19 mouse cellular contexts compared by ENCODE assay signal in genomic region chr2:37764514-37764913, GRCm38 (mm10). TPM values are rescaled to one million over a fixed set of nuclear protein-coding genes. Genes with fewer than 3 reads are reported as not detected.
A peak's percentile ranks its signal among the peaks of the same experiment; 100 is the strongest.
DNase-seq lines count a peak whose midpoint lies in the region; ATAC-seq and TF ChIP-seq lines count a peak whose summit lies in the region.
"Had no signal": no experiment of that assay in that cellular context is flagged by ENCODE, and none has a peak within 500 bp of the region (broad histone marks: within the 10 kb centered on the region; RNA-seq: fewer than 3 reads in every experiment).

No protein-coding gene starts in this region.

- no peak for ATAC-seq in heart, embryonic 14.5 days (ENCODE audit: insufficient number of reproducible peaks, insufficient read depth, low FRiP score, low read depth)
- ATAC-seq: forebrain, embryonic 15.5 days had no signal

- DNase-seq in heart, postnatal 14 days, result no peak
- no peak for DNase-seq in thymus, adult 2 months
- DNase-seq in thymus, postnatal 36 days, result no peak
- peak; percentile 55 for DNase-seq in splenic B cell, adult 2 months (ENCODE audit: low read depth, low spot score)
- DNase-seq in ovary, postnatal 14 days (ENCODE audit: low spot score), result no peak
- DNase-seq: adrenal gland, postnatal 14 days; cerebellum, adult 8-10 months; cerebellum, postnatal 36 days; kidney, adult 18-20 months; kidney, postnatal 4 days had no signal

- no peaks in the 10 kb centered on the region for H3K9me3 ChIP-seq in heart, embryonic 14.5 days (ENCODE audit: control insufficient read depth, low read length)
- H3K9me3 ChIP-seq: forebrain, embryonic 15.5 days; limb, embryonic 15.5 days; liver, embryonic 15.5 days; neural tube, embryonic 15.5 days had no signal

- peak overlapping the region in 1 of 2 experiments; percentile 56; a peak in 2 of 4 replicates for H3K27ac ChIP-seq in heart, embryonic 14.5 days (replicated peaks in 1 of 2; ENCODE audit: control insufficient read depth in 1 of 2, insufficient read depth in 1 of 2, low read depth in 2 of 2, low read length in 2 of 2)
- H3K27ac ChIP-seq in thymus, adult 2 months (ENCODE audit: control insufficient read depth, insufficient read depth, low read length), result peak overlapping the region; percentile 81
- H3K27ac ChIP-seq in cortical plate, adult 2 months (ENCODE audit: insufficient read depth, low read length), result peak overlapping the region; percentile 65
- H3K27ac ChIP-seq: forebrain, embryonic 15.5 days; hindbrain, embryonic 14.5 days; liver, embryonic 15.5 days; neural tube, embryonic 15.5 days had no signal

- no peaks in the 10 kb centered on the region for H3K36me3 ChIP-seq in heart, embryonic 14.5 days (ENCODE audit: control insufficient read depth, insufficient read depth, low read length)
- H3K36me3 ChIP-seq in thymus, adult 2 months (ENCODE audit: control insufficient read depth, insufficient read depth, low read length), result no peaks in the 10 kb centered on the region
- no peaks in the 10 kb centered on the region for H3K36me3 ChIP-seq in splenic B cell, adult 2 months (ENCODE audit: control insufficient read depth, insufficient read depth, low read length, poor library complexity, severe bottlenecking)
- H3K36me3 ChIP-seq: forebrain, embryonic 15.5 days; limb, embryonic 15.5 days; liver, embryonic 15.5 days; neural tube, embryonic 15.5 days had no signal

- peak overlapping the region; percentile 46 for H3K4me2 ChIP-seq in heart, embryonic 14.5 days (ENCODE audit: low read length)
- H3K4me2 ChIP-seq: forebrain, embryonic 15.5 days; hindbrain, embryonic 14.5 days; limb, embryonic 15.5 days; midbrain, embryonic 11.5 days had no signal

- intact Hi-C loops in heart, postnatal 14 days (cut with DNase I), result no loop called here

- no peak overlapping the region for H3K4me3 ChIP-seq in heart, embryonic 14.5 days (ENCODE audit: control insufficient read depth in 1 of 2, insufficient read depth in 1 of 2, low read depth in 1 of 2, low read length in 2 of 2)
- H3K4me3 ChIP-seq in thymus, adult 2 months (ENCODE audit: control insufficient read depth, insufficient read depth, low read length), result no peak overlapping the region
- H3K4me3 ChIP-seq in cortical plate, adult 2 months (ENCODE audit: insufficient read depth, low read length), result no peak overlapping the region
- H3K4me3 ChIP-seq: forebrain, embryonic 15.5 days; limb, embryonic 15.5 days; liver, embryonic 15.5 days; neural tube, embryonic 15.5 days had no signal

- no peaks in the 10 kb centered on the region for H3K27me3 ChIP-seq in heart, embryonic 14.5 days (ENCODE audit: control insufficient read depth, insufficient read depth, low read length)
- H3K27me3 ChIP-seq in thymus, adult 2 months (ENCODE audit: control insufficient read depth, insufficient read depth, low read length), result no peaks in the 10 kb centered on the region
- H3K27me3 ChIP-seq in splenic B cell, adult 2 months (ENCODE audit: control insufficient read depth, insufficient read depth, low read length, poor library complexity, severe bottlenecking), result no peaks in the 10 kb centered on the region
- H3K27me3 ChIP-seq: forebrain, embryonic 15.5 days; limb, embryonic 15.5 days; neural tube, embryonic 15.5 days had no signal

- no peak for TF ChIP-seq CTCF in thymus, adult 2 months (IDR thresholded peaks at IDR 0.05; ENCODE audit: borderline replicate concordance, control insufficient read depth, extremely low read depth, insufficient read depth, low read length, poor library complexity)
- TF ChIP-seq CTCF in cortical plate, adult 2 months (IDR thresholded peaks at IDR 0.05; ENCODE audit: extremely low read depth, insufficient read depth, low read length), result no peak

- H3K4me1 ChIP-seq in heart, embryonic 14.5 days (ENCODE audit: control insufficient read depth in 2 of 2, insufficient read depth in 2 of 2, low read length in 2 of 2), result peaks cover 33 to 43% of the 10 kb centered on the region in 2 experiments
- peaks cover 62% of the 10 kb centered on the region for H3K4me1 ChIP-seq in thymus, adult 2 months (replicated peaks; ENCODE audit: control insufficient read depth, insufficient read depth, low read length)
- H3K4me1 ChIP-seq in cortical plate, adult 2 months (ENCODE audit: control insufficient read depth, insufficient read depth, low read length), result peaks cover 23% of the 10 kb centered on the region

- no peak overlapping the region for H3K9ac ChIP-seq in heart, embryonic 14.5 days (ENCODE audit: low read length)
- H3K9ac ChIP-seq: forebrain, embryonic 15.5 days; hindbrain, embryonic 14.5 days; limb, embryonic 15.5 days; liver, embryonic 15.5 days; neural tube, embryonic 15.5 days had no signal

- TF ChIP-seq POLR2A in thymus, adult 2 months (IDR thresholded peaks at IDR 0.05; ENCODE audit: control insufficient read depth, extremely low read depth, insufficient read depth, low read length, poor library complexity), result no peak
- TF ChIP-seq POLR2A in cortical plate, adult 2 months (IDR thresholded peaks at IDR 0.05; ENCODE audit: extremely low read depth, insufficient read depth, low read length), result no peak

- 86% methylated on average over 2 of the region's 2 CpGs for WGBS in heart, embryonic 14.5 days
- WGBS in thymus, adult 2 months, result 78% methylated on average over 2 of the region's 2 CpGs

RNA-seq across cellular contexts. Expression of gene Crb2, which starts 11.5 kb away (rescaled TPM):
- polyA plus RNA-seq in heart, embryonic 14.5 days (2014; fragmentation: Nextera tagmentation; extraction: Ambion mirVana), result 2.2 and 2.4 TPM in 2 replicates
- 1 to 10 TPM; 1.1 to 1.5 TPM for total RNA-seq in heart, postnatal 14 days (2021)
- polyA plus RNA-seq in thymus, adult 2 months (2012; rRNA removed), result 0.17 and 0.38 TPM in 2 replicates
- polyA plus RNA-seq in cortical plate, adult 2 months (2012; rRNA removed), result 1.7 and 2.0 TPM in 2 replicates
- polyA plus RNA-seq: inflammation-experienced regulatory T-cells, adult 6 months had no signal
